Mouse (Mus musculus) layer of hippocampus, adult 6 months (tissue): Measurements from ENCODE around the gene BC051142. TPM values are rescaled to one million over a fixed set of nuclear protein-coding genes. Genes with fewer than 3 reads are reported as not detected.

Experiments used
- long read RNA-seq, 2 experiments: library from polyadenylated mRNA; unstranded; transcript quantifications; one replicate each; pipeline ENCODE4 v2.0.0; 2019 to 2020
- polyA plus RNA-seq: library from polyadenylated mRNA; unstranded; fragments of <200 nt; fragmentation: Nextera tagmentation; gene quantifications from 2 replicates; pipeline ENCODE4 v1.2.3, GENCODE M21; 2021

BC051142 gene
- 0.94 and 1.4 TPM in 2 replicates for polyA plus RNA-seq
- long read RNA-seq, experiment 1, result 0 reads
- long read RNA-seq, experiment 2, result 0 reads

GRCm38 (mm10) chr17:34398711-34399393 is at the start of gene BC051142:
Gene BC051142 (plus strand): TSS chr17:34398820.

GRCm38 (mm10) chr17:34354539-34354938 is 44.1 kb upstream of the BC051142 start, which contains the start of gene Btnl2:
Gene Btnl2 (plus strand): TSS chr17:34354822.

GRCm38 (mm10) chr17:34376847-34377246 is 21.8 kb upstream of the BC051142 start, which contains the start of gene Btnl1:
Gene Btnl1 (plus strand): TSS chr17:34377132.

GRCm38 (mm10) chr17:34477238-34478013 is 78.8 kb downstream of the BC051142 start, which contains the start of gene Btnl4:
Gene Btnl4 (minus strand): TSS chr17:34477318.

Other genes starting within 250 kb of the BC051142 start
- 4.0 and 6.9 TPM in 2 replicates for gene H2-DMb1, start 245.7 kb upstream of the BC051142 start, polyA plus RNA-seq
- 3.6 and 4.8 TPM in 2 replicates for gene Tap1, start 211.3 kb upstream of the BC051142 start, polyA plus RNA-seq
- gene Psmb9, start 211.1 kb upstream of the BC051142 start, polyA plus RNA-seq, result 7.6 and 9.3 TPM in 2 replicates
- gene Psmb8, start 201.1 kb upstream of the BC051142 start, polyA plus RNA-seq, result 25.2 and 28.6 TPM in 2 replicates
- gene Tap2, start 195.3 kb upstream of the BC051142 start, polyA plus RNA-seq, result 9.9 and 12.6 TPM in 2 replicates
- 0.60 and 0.68 TPM in 2 replicates for gene H2-Ob, start 159.9 kb upstream of the BC051142 start, polyA plus RNA-seq
- gene H2-Ab1, start 141.1 kb upstream of the BC051142 start, polyA plus RNA-seq, result 7.6 and 18.3 TPM in 2 replicates
- 2.5 and 7.7 TPM in 2 replicates for gene H2-Aa, start 111.0 kb upstream of the BC051142 start, polyA plus RNA-seq
- gene H2-Eb1, start 93.0 kb upstream of the BC051142 start, polyA plus RNA-seq, result 4.2 and 7.9 TPM in 2 replicates
- gene H2-Eb2, start 73.2 kb upstream of the BC051142 start, polyA plus RNA-seq, result not detected in 2 replicates
- gene Btnl2, start 44.0 kb upstream of the BC051142 start, polyA plus RNA-seq, result not detected in 2 replicates
- not detected in 2 replicates for gene Btnl1, start 21.7 kb upstream of the BC051142 start, polyA plus RNA-seq
- gene Btnl4, start 78.5 kb downstream of the BC051142 start, polyA plus RNA-seq, result not detected in 2 replicates
- not detected in 2 replicates for gene Btnl6, start 118.5 kb downstream of the BC051142 start, polyA plus RNA-seq
- 1.1 and 1.3 TPM in 2 replicates for gene Notch4, start 165.4 kb downstream of the BC051142 start, polyA plus RNA-seq
- 0.38 and 0.58 TPM in 2 replicates for gene Gpsm3, start 191.0 kb downstream of the BC051142 start, polyA plus RNA-seq
- 1.8 and 2.0 TPM in 2 replicates for gene Pbx2, start 192.4 kb downstream of the BC051142 start, polyA plus RNA-seq
- gene Ager, start 199.0 kb downstream of the BC051142 start, polyA plus RNA-seq, result 0.57 and 2.0 TPM in 2 replicates
- gene Rnf5, start 204.9 kb downstream of the BC051142 start, polyA plus RNA-seq, result 191 and 194 TPM in 2 replicates
- 76.2 and 84.4 TPM in 2 replicates for gene Agpat1, start 205.4 kb downstream of the BC051142 start, polyA plus RNA-seq
- gene Egfl8, start 217.2 kb downstream of the BC051142 start, polyA plus RNA-seq, result 2.5 and 3.3 TPM in 2 replicates
- 8.3 and 9.4 TPM in 2 replicates for gene Ppt2, start 229.7 kb downstream of the BC051142 start, polyA plus RNA-seq
- 19.2 and 21.3 TPM in 2 replicates for gene Prrt1, start 230.7 kb downstream of the BC051142 start, polyA plus RNA-seq
- gene Fkbpl, start 245.9 kb downstream of the BC051142 start, polyA plus RNA-seq, result 18.3 and 19.7 TPM in 2 replicates
- 35.3 and 40.9 TPM in 2 replicates for gene Atf6b, start 248.3 kb downstream of the BC051142 start, polyA plus RNA-seq